Mouse (Mus musculus) heart, postnatal 10 days (tissue): ENCODE measurements around the gene Gpr139. TPM values are rescaled to one million over a fixed set of nuclear protein-coding genes. Genes with fewer than 3 reads are reported as not detected.
A peak's percentile ranks its signal among the peaks of the same experiment; 100 is the strongest.

Source experiments
- DNase-seq, 2 experiments: peaks; one replicate each; pipeline ENCODE4 v3.0.0; 2021
- intact Hi-C: fragments of 180-260 bp; cut with DNase I; formaldehyde crosslinking; loops from one replicate; pipeline ENCODE4 v1.15.1; 2025
- total RNA-seq, 2 experiments: library from RNA; stranded (reverse); gene quantifications; 2 replicates each; pipeline ENCODE4 v1.2.3; 2021

Gene Gpr139
- total RNA-seq = not detected

DNA sequence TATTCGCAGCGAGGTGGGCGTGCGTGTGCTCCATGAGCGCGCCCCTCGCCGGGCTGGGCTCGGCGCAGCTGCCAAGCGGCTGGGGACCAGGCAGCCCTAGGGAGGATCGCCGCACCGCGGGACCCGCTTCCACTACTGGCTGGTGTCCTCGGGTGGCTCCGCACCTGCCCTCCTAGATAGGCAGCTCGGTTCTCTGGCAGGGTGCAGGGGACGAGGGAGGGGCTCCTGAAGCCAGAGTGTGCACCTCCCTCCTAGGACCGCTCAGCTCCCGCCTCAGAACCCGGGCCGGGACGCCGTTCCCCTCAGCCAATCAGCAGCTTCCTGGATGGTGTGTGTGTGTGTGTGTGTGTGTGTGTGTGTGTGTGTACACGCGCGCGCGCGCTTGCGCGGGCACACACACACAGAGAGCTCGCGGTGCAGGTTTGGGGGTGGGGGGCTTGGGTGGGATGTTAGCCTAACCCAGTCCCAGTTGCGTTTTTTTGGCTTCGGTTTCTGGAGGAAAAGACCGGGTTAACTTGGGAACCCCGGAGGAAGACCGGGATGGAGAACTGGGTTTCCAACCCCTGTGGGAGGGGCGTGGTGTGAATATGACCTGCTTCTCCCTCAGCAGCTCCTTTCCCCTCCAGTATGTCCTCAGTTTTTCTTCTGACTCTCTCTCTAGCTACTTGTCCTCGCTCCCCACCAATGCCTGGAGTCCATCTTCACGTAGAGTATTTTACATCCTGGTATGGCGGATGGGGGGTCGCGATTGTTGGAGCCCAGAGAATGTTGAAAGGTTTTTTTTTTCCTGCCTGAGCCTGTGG is at the start of gene Gpr139:
Gene Gpr139 (minus strand): TSS at position 263 of the 803 bp plus-strand sequence.
- DNase-seq = no peak
- intact Hi-C loops = loop anchor here (10.0 kb wide), 1 partner anchor 160 kb away; no protein-coding TSS in a partner anchor

DNA sequence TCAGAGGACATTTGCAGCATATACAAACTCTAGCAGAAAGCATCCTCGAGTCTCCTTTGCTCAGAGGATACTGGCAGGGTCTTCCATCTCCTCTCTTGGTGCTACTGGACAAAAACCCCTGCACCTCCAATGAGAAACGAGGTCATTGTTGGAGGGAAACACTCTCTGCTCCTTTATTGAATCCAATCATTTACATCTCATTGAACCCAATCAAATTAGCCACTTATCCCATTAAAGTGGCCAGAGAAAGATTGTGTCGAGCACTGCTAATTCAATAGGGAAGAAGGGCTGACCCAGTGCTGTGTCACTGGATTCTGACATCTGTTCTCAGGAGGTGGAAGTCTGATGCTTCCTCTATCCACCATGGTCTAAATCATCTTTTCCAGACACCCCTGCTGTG is 46.6 kb upstream of the Gpr139 start:
- intact Hi-C loops = loop anchor here (10.0 kb wide), 1 partner anchor 56 kb away; no protein-coding TSS in a partner anchor
- no peak for DNase-seq

DNA sequence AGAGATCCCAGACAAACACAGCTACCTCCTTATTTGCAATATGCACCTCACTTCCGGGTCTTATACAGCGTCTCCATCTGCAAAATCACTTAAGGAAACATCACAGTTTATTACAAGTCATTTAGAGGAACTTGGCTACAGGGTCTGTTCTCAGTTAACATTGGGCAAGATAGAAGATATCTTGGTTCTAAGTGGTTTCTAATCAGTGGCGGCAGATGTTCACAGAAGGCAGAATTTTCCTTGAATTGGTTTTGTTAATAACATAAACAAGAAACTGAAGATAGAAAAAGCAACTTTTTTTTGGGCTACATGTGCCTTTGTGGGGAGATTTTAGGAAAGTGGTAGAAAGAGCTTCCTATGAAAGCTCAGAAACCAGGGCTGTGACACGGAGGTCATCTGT is 38.3 kb upstream of the Gpr139 start:
- intact Hi-C loops = no loop called here
- no peak for DNase-seq

DNA sequence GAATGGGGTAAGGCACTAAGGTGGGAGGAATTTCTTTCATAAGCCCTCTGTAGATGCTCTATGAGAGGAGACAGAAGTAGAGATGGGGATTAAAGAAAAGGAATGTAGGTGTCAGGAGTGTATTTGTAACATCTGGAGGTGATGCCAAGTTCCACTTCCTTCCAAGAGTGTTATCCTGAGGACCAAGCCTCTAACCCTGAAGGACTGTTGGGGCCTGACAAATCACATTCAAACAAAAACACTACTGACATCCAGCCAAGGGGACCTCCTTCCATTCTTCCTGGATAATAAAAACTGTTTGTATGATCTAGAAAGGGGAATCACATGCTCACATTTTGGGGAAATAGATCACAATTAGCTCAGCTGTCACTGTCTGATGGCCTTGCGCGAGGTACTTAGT is 34.7 kb upstream of the Gpr139 start:
- DNase-seq = no peak
- intact Hi-C loops = no loop called here

DNA sequence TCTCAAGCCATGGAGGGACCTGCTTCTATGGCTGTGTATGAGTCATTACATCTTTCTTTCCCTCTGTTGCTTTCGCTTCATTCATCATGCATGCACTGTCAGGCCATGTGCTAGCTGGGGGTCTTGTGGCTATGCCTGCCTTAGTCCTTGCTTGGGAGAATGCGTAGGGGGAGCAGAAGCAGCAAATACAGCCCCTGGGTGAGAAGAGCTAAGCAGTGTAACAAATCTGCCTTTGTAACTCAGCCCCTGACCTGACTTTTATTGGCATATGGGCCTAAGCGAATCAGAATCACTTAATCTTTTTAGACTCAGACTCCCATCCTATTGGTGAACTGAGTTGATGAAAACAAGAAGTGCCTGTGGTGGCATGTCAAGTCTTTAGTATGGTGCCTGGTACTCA is 22.8 kb upstream of the Gpr139 start:
- DNase-seq = no peak
- intact Hi-C loops = no loop called here

DNA sequence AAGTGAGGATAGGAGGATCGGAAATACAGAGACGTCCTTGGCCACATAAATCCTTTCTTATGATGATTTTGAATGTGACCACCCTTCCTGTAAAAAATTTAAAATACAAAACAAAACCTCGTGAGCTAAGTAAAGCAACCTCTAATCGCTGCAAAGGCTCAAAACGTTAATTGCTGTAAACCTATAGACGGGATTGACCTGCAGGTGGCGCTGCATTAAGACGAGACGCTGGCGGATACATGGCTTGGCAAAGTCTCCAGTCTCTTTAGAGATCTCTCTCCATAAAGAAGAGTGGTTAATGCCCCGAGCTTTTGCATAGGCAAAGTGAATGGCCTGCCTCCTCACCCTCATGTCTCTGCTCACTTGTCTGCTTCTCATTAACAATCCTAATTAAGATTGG is 2.0 kb upstream of the Gpr139 start:
- peak in 1 of 2 experiments; percentile 4 for DNase-seq
- intact Hi-C loops = loop anchor here (10.0 kb wide), 1 partner anchor 162 kb away; no protein-coding TSS in a partner anchor

DNA sequence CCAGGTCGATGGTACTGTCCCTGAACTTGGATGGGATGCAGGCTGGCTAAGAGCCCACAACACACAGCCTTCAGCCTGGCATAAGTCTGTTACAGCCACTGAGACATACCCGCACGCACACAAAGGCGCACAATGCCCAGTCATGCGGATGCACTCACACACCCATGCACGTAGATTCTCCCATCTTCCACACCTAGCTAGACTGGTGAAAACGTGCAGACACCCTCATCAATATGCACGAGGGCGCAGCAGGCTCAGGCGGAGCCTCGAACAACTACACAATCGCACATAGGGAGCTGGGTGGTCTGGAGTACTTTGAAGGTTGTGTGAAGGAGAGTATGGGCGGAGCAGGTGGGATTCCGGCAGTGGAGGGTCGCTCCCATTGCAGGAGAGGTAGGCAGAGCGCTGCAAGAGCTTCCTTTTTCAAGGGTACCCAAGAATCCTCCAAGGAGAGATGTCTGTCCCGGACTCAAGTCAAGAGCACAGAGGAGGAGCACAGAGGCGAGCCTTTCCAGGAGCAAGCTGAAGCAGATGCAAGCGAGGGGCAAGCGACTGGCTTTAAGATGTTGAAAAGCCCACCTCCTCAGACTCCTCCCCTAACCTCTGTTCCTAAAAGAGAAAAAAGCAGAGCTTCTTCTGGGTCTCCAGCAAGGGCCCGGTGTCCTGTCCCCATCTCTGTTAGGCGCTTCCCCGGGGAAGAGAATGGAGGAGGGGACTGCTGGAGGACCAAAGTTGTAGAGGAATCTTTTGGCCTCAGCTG is 958 bp upstream of the Gpr139 start:
- intact Hi-C loops = loop anchor here (10.0 kb wide), 1 partner anchor 161 kb away; no protein-coding TSS in a partner anchor
- no peak for DNase-seq

DNA sequence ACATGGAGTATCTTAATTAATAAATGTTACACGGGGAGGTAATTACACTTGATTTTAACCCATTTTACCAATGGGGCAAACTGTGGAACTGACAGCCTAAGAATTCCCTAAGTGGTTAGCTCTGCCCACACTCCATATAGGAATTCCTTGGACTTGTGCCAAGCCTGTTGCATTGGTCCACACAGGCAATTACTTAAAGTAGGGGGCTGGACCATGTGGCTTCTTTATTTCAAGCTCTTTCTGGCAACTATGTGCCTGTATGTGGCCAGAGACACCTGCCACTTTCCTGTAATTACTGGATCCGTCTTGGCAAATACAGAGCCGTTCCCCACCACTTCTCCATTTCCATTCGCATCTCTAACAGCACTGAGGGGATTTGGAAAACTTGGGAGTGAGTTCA is 3.4 kb downstream of the Gpr139 start:
- no peak for DNase-seq
- intact Hi-C loops = loop anchor here (10.0 kb wide), 1 partner anchor 156 kb away; no protein-coding TSS in a partner anchor

DNA sequence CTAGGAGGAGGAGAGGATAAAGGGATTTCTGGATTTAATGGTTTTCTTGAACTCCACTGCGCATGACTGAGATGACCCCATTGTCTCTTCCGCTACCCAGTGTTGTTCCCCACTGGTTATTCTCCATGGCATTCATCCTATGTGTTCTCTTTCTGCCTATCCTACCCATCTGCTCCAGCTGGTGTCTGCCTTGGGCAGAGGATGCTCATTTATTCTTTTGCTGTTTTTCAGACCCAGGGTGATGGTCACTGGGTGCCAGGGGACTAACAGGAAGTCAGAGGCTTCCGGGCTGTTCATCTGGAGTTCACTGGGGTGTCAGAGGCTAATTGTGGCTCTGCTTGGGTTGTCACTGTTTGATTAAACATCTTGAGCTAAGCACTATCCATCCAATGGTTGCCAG is 24.4 kb downstream of the Gpr139 start:
- DNase-seq = no peak
- intact Hi-C loops = no loop called here

DNA sequence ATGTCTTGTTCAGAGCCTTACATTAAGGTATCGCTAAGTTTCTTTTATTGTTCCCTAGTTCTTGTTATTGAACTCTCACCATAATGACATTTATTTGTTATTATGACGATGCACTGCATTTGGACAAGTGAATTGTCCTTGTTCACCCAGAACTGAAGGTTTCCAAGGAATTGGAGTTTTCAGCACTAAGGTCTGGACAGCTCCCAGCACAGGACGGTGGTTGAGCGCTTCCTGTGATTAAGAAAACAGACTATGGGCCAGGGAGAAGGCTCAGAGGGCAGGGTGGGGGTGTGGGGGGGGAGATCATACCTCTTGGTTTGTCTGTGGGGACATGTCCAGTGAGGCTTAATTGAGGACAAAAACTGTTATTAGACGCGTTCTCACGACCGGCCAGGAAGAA is 72.6 kb downstream of the Gpr139 start:
- peak; percentile 12 to 43 for DNase-seq
- intact Hi-C loops = no loop called here

DNA sequence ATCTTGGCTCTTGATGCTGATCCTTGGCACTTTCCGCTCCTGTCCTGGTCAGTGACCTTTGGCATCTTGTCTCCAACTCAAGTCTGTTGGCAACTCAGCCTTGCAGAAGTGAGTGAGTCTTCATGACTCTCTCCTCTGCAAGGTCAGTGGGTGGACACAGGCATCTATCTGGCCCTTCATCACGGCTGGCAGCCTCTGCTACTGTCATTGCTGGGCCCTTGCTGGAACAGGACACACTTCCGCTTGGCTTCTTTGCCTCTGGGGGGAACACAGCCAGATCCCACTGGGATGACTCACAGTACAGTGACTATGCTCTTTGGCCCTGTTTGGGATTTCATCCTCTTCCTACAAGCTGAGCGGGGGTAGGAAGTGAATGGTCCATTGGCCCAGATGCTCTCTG is 78.5 kb downstream of the Gpr139 start:
- DNase-seq = no peak
- intact Hi-C loops = no loop called here

DNA sequence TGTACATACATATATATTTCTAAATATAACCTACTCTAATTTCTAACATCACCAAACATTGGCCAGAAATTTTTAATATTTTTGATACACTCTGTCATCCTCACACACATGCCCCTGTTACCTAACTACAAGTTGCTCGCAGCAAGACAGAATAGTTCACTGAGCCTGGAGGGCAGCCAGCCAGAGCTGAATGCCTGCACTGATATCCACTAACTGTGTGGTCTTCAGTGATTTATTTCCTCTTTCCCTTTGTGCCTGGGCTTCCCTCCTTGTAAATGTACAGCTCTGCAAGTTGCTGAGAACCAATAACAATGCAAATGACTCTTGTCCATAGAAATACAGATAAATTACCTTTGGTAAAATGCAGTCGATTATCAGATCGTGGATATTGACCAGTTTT is 87.8 kb downstream of the Gpr139 start:
- DNase-seq = no peak
- intact Hi-C loops = no loop called here

Other genes with a start within 250 kb of the Gpr139 start
- 10 to 100 TPM; 20.7 to 22.4 TPM for gene Gprc5b, start 189.4 kb downstream of the Gpr139 start, total RNA-seq